Mouse (Mus musculus) skeletal muscle tissue, adult 2 months (tissue): ENCODE measurements at regions not wholly inside any gene's neighbourhood (a gene's known extent, or its start where the extent isn't known, plus 50 kb on each side); places are given as distances from the start of the nearest gene placed in this dataset.
"Not testable (repeated sequence)": the region's sequence is repeated elsewhere in the genome, so short reads cannot be mapped to it uniquely, and the experiment has no call there.

Source experiments
- DNase-seq: peaks from one replicate; pipeline ENCODE4 v3.0.0-alpha.2; 2012; ENCODE audit warnings: low read depth, low spot score

- DNase-seq: not testable (repeated sequence)
Observed at GRCm38 (mm10) chr6:112564119-112564518, 74.4 kb upstream of the Oxtr start.

- not testable (repeated sequence) for DNase-seq
Observed at GRCm38 (mm10) chr6:112563659-112564058, 73.9 kb upstream of the Oxtr start.

DNA sequence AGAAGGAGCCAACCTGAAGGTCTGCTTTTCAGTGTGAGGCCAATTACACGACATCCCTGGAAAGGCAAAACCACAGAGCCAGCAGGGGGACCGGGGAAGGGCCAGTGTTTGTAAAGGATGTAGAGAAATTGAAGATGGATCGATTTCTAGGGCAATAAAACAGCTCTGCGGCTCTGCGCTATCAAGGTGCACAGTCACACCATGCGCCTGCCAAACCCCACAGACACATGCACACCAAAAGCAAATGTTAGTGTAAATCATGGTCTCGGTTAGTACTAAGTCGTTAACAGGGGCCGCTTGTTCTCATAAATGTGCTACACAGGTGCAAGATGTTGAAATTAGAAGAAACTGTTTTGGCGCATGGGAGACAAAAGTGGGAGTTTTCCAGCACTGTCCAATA lies 72.3 kb upstream of the Oxtr start:
- DNase-seq: no peak

- no peak for DNase-seq
Observed at GRCm38 (mm10) chr6:112561568-112561967, 71.8 kb upstream of the Oxtr start.

DNA sequence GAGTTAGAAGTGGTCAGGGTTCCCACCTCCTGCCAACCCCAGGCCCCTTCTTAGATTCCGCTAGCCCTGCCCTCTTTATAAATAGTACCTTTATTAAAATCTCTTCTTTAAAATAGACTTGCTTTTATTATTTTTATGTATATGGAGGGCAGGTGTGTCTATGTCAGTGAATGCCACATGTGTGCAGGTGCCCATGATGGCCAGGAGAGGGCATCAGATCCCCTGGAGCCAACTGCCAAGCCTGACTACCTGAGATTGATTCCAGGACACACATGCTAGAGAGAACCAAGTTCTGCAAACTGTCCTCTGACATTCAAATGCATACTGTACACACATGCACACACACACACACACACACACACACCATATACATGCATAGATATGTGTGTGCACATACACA lies 69.8 kb upstream of the Oxtr start:
- DNase-seq: no peak

DNA sequence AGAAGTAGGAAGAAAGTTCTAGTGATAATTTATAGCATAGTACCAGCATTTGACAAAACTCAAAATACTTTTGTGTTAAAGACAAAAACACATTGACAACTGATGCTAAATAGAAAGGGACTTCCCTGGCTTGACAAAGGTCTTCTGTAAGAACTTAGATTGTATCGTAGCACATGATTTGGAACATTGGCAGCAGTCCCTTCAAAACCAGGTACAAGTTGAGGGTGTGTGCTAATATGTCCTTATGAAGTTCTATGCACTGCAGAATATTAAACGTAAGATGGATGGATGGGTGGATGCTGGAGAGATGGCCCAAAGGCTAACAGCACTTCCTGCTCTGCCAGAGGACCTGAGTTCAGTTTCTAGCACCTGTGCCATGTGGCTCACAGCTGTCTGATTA lies 67.8 kb upstream of the Oxtr start:
- DNase-seq: no peak

DNA sequence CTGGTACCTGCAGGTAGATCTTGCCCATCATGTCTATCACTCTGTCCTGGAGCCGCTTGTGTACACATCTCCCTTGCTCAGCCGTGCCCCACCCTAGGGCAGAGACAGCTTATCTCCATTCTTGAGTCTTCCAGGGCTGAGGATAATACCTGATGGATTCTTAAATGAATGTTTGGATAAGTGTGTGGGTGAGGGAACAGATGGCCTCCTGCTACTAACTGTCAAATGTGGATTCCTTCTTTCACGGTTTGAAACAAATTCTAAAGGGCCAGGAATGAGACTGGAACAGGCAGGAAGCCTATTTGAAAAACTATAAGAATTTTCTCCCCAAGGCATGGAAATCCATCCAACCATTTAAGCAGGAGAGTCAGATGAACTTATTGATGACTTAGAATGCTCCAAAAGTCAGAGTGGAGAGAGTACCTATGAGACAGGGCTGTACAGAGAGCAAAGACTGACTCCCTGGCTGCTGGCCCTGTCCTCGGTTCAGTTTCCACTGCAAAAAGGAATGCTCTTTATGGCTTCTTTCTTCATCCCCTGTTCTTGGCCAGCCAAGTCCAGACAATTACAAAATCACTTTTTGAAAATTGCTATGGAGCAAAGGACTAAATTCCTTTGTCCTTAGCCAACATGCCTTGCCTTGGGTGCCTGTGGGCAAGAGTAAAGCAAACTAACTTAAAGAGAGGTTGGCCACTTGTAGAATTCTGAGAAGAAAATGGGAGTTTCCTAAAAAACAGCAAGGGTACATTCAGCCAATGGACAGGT lies 66.8 kb upstream of the Oxtr start:
- no peak for DNase-seq

DNA sequence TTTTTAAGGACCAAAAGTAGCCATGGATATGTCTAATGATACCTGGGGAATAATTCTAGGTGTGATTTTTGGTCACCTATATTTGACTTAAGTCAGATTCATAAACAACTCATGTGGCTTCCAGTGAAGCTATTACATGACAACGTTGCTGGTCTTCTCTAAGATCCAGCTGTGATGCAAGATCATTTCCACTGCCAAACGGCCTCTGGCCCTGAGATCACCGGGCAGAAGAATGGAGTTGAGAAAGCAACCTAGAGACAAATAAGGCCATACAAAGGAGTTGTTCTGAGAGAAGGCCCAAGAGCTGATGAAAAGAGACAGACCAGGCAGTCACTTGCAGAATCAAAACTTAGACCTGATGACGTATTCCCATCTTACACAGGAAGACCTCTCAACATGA lies 64.3 kb upstream of the Oxtr start:
- DNase-seq: peak; percentile 30

DNA sequence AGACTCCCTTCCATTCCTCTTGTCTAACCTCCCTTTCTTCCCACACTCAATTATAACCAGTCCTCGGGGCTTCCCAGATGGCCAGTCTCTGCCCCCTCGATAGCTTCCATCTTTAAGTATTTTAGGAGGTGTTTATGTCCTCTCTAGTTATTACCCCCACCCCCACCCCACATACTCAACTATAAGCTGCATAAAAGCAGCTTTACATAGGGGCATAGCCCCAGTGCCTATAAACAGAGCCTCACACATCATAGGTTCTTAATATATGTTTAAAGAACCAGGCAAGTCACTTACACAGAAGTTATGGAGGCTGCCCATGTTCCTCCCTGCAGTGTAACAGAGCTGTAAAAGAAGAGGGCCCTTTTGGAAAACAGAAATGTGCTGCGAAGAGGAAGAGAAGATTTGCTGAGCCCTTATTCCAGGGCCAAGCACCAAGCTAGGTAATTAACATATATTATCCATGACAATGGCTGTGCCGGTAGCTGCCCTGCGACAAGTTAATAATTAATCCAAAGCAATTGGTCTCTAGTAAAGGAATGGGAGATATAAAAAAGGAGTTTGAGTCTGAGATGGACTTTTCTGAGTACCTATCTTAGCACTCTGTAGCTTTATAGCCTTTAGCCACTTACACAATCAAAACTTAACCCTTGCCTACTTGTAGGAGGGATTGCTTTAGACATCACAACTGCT lies 63.6 kb upstream of the Oxtr start:
- no peak for DNase-seq

DNA sequence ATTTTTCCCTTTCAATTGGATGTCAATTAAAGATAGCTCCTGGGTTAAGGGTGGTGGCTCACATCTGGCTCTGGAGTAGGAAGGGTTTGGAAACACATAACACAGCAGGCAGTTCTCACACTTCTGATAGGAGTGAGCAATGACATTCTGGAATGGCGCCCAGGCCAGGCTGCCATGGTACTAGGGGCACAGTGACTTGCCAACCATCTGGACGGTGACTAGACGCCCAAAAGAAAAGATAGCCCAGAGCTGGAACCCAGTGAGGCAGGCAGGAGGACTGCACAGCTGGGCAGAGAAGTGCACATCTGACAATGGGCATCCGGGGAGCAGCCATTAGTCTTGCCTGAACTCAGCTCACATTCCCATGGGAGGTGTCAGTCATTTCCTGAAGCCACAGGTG lies 62.8 kb upstream of the Oxtr start:
- DNase-seq: no peak

DNA sequence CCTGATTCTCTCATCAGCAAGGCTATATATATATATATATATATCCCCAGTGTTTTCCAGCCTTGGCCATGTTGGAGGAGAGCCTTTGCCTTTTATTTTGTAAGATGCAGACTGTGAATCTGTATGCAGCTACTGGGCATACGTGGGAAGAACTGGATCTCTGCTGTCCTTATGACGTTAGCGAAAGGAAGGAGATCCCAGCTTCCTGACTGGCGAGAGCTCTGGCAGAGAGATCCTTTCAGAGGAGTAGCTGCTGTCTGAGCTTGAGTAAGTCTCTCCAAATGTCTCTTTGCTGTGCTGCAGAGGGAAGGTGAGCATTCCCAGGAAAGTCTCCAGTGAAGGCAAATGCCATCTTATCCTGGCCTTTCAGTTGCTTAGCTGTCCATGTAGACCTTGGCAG lies 61.6 kb upstream of the Oxtr start:
- no peak for DNase-seq

DNA sequence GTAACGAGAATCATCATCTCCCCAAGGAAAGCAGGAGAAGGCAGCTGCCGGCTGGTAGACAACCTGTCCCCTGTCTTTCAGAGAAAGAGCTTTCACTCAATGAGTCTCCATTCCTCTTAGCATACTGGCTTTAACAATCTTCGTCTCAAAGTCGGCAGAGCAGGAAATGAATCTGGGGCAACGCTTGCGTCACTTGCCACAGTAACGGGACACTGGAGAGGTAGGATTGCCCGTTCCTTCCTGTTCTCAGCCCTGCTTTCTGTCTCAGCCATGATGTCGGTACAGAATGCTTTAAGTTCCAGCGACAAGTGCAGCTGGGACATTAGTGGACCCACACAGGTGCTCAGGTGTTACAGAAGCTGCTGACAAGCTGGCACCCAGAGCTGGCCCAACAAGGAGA lies 57.5 kb upstream of the Oxtr start:
- DNase-seq: no peak

GRCm38 (mm10) chr6:112546033-112546432 lies 56.3 kb upstream of the Oxtr start:
- DNase-seq: no peak

- peak; percentile 55 for DNase-seq
Observed at GRCm38 (mm10) chr6:112544315-112544714, 54.6 kb upstream of the Oxtr start.

- DNase-seq: no peak
Observed at GRCm38 (mm10) chr6:112542692-112543091, 52.9 kb upstream of the Oxtr start.
